Mouse (Mus musculus) MEL (cell line): ENCODE data around the gene Otud5.
"Not testable (repeated sequence)": the region's sequence is repeated elsewhere in the genome, so short reads cannot be mapped to it uniquely, and the experiment has no call there.

Experiments used
- CTCF ChIP-seq, 3 experiments: IDR thresholded peaks in 2 of 3; conservative IDR thresholded peaks in 1 of 3; 2 replicates each; pipeline ENCODE4 v1.5.1; 2011 to 2012; ENCODE audit warnings: low read length in 3 of 3, low read depth in 2 of 3, mild to moderate bottlenecking in 2 of 3, improper control_type of control experiment in 1 of 3, inconsistent platforms in 1 of 3, mixed read lengths in 1 of 3, moderate library complexity in 1 of 3; ENCODE audit not compliant: control insufficient read depth in 1 of 3, insufficient read depth in 1 of 3, poor library complexity in 1 of 3, severe bottlenecking in 1 of 3
- E2F4 ChIP-seq: IDR thresholded peaks from 2 replicates; pipeline ENCODE4 v1.6.1; 2011; ENCODE audit warnings: low read depth, low read length, improper control_type of control experiment, borderline replicate concordance
- GATA1 ChIP-seq: IDR thresholded peaks from 2 replicates; pipeline ENCODE4 v1.6.1; 2011; ENCODE audit warnings: low read depth, low read length, improper control_type of control experiment
- JUND ChIP-seq: IDR thresholded peaks from 2 replicates; pipeline ENCODE4 v1.6.1; 2011; ENCODE audit warnings: low read depth, mild to moderate bottlenecking, improper control_type of control experiment, low read length
- MEF2A ChIP-seq: IDR thresholded peaks from 2 replicates; pipeline ENCODE4 v1.6.1; 2014; ENCODE audit warnings: low read depth, mild to moderate bottlenecking, inconsistent platforms, low read length, improper control_type of control experiment; ENCODE audit not compliant: poor library complexity, insufficient replicate concordance, severe bottlenecking; ENCODE audit errors: extremely low read depth
- MYC ChIP-seq: IDR thresholded peaks from 2 replicates; pipeline ENCODE4 v1.6.1; 2011; ENCODE audit warnings: low read depth, mild to moderate bottlenecking, low read length, improper control_type of control experiment, moderate library complexity
- NRF1 ChIP-seq: IDR thresholded peaks from 2 replicates; pipeline ENCODE4 v1.6.1; 2014; ENCODE audit warnings: low read depth, mild to moderate bottlenecking, inconsistent platforms, low read length, improper control_type of control experiment, moderate library complexity; ENCODE audit not compliant: poor library complexity, insufficient read depth, severe bottlenecking
- POLR2A ChIP-seq, 2 experiments: IDR thresholded peaks; 2 replicates each; pipeline ENCODE4 v1.6.1; 2011 to 2012; ENCODE audit warnings: low read length in 2 of 2, mild to moderate bottlenecking in 2 of 2, control low read depth in 1 of 2, improper control_type of control experiment in 1 of 2, low read depth in 1 of 2, moderate library complexity in 1 of 2; ENCODE audit not compliant: control insufficient read depth in 1 of 2, insufficient read depth in 1 of 2, poor library complexity in 1 of 2
- SIN3A ChIP-seq: IDR thresholded peaks from 2 replicates; pipeline ENCODE4 v1.6.1; 2012; ENCODE audit warnings: low read length, improper control_type of control experiment, inconsistent platforms
- ZC3H11A ChIP-seq: IDR thresholded peaks from 2 replicates; pipeline ENCODE4 v1.6.1; 2012; ENCODE audit warnings: low read depth, mild to moderate bottlenecking, inconsistent platforms, low read length, improper control_type of control experiment

DNA sequence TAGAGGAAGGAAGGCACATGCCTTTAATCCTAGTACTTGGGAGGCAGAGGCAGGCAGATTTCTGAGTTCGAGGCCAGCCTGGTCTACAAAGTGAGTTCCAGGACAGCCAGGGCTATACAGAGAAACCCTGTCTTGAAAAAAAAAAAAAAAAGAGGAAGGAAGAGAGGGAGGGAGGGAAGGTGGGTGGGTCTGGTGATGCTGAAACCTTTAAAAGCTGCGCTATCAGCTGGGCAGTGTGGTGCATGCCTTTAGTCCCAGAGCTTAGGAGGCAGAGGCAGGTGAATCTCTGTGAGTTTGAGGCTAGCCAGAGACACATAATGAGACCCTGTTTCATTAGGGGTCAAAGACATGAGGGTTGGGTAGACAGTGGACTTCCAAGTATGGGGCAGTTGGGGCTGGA is 39.0 kb upstream of the Otud5 start:
- TF ChIP-seq NRF1; JUND; MYC; E2F4; ZC3H11A; CTCF (IDR thresholded peaks at IDR 0.05 in 2 of 3, conservative IDR thresholded peaks at IDR 0.05 in 1 of 3; ENCODE audit: control insufficient read depth in 1 of 3, insufficient read depth in 1 of 3, low read depth in 2 of 3, low read length in 3 of 3, poor library complexity in 1 of 3, severe bottlenecking in 1 of 3); POLR2A (IDR thresholded peaks at IDR 0.05; ENCODE audit: control insufficient read depth in 1 of 2, insufficient read depth in 1 of 2, low read depth in 1 of 2, low read length in 2 of 2, poor library complexity in 1 of 2); GATA1; MEF2A: not testable (repeated sequence)
- TF ChIP-seq SIN3A = peak; percentile 44; the same call in 1 of the 2 replicates
